Mouse (Mus musculus): Measurements from ENCODE around the gene Lin7c. TPM values are rescaled to one million over a fixed set of nuclear protein-coding genes. Genes with fewer than 3 reads are reported as not detected.
"Not testable (repeated sequence)": the region's sequence is repeated elsewhere in the genome, so short reads cannot be mapped to it uniquely, and the experiment has no call there.

Gene Lin7c
- 100 to 1,000 TPM; 117 to 125 TPM for total RNA-seq (2021)

DNA sequence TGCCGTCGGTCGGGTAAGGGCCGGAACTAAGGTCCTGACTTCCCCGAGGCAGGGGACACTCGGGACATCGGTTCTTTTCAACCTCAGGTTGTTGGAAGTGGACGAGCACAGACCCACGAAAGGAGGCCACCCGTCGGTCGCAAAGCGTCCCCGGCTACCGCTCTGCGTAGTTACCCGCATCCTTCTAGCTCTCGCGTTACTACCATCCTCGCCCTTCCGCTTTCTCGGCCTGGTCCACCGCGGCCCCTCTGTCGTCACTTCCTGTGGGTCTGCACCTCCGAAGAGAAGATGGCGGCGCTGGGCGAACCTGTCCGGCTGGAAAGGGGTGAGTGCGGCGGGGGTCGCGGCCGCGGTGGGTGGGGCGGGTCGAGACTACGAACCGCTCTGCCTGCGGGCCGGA is at the start of gene Lin7c:
TSS of gene Lin7c (plus strand) at position 257 of the 400 bp plus-strand sequence.
- peak; percentile 92 to 93 for DNase-seq

DNA sequence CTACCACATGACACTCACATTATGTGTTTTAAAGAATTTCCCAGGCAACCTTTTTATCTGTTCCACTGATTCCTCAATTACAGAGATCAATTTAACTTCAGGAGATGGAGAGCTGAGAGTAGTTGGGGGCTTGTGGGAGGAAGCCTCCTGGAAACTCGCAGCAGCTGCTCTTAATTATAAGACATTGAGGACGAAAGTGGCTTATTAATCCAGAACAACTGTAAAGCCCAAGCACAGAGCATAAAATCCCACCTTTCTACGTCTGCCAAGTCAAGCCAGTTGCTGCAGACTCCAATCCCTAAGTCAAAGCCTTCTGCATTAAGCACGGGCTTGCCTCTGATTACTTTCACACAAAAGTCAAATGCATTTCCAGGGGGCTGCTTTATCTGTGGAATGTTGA is 44.3 kb upstream of the Lin7c start:
- no peak for DNase-seq

DNA sequence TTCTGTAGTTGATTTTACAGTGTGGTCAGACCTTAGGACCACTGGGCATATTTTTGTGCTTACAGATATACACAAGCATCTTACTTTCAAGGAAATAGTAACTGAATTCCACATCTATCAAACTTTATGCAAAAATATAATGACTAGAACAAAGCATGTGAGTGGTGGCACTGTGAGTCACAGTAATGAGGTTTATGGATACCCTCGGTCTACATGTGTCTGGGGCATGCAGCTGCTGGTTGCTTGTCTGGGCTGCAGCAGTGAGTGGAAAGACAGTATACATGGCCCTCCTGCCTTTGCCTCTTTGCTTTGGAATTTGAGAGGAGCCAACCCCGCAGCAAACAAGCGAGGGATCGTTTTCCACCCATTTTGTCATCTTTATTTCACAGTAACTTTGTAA is 42.3 kb upstream of the Lin7c start:
- DNase-seq: no peak

DNA sequence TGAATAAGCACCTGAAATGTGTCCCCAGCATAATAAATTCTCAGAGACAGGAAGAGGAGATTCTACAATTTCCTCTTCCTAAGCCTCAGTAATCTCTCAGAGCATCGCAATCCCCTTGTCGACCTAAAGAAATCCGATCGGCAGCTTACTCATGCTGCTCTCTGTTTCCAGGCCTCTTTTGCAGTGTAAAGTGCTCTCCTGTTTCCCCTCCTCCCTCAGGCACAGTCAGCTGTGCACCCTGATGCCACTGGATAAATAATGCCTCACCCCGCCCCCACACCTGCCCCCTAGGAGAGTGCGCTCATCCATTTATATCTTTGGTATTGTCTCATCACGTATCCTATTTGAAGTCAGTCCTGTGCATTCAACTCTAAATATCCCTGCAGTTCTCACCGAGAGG is 41.9 kb upstream of the Lin7c start:
- DNase-seq: no peak

DNA sequence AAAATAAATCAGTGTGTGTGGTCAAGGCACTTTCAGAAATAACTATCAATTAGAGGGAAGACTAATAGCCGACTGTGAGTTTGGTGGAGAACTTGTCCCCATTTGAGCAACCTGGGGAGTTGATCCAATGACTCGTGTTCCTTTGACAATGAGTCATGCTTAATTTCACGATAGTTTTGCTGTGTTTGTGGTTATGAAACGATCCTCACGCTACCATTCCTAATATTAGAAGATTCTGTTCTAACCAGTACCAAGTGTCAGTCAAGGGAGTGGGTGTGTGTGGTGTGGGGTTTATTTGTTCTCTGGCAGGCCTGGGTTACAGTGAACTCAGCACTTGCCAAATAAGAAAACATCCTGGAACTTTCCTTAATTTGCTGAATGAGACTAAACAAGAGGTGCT is 35.1 kb upstream of the Lin7c start:
- no peak for DNase-seq

DNA sequence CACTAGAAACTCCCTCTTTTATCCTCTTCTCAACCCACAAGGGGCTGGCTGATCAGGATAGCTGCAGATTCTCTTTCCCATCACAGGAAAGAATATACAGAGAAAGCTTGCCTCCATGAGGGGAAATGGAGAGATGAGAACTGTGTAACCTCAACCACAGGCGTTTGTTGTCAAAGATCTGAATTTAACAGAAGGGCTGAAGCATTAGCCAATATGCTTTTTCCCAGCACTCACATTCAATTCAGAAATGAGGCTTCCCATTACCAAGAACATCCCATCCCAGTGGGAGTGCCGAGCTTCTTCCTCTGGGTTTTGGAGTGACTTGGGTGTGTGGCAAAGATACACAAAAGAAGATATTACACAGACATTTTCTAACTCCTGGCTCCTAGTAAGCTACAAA is 31.0 kb upstream of the Lin7c start:
- no peak for DNase-seq

DNA sequence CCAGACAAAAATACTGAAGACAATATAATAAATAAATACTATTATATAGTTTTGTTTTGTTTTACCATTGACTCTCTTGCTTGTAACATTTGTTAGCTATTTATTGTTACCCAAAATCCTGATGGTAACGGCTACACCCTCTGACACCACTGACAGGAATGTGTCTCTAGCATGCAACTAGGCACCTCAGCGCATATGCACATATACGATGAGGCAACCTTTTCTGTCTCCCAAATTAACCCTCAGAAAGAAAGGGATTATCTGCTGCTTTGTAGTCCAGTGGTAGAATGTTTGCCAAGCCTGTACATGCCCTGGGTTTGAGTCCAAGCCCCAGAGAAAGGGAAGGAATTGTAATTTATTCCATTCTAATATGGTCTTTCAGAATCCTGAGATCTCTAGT is 29.8 kb upstream of the Lin7c start:
- no peak for DNase-seq

DNA sequence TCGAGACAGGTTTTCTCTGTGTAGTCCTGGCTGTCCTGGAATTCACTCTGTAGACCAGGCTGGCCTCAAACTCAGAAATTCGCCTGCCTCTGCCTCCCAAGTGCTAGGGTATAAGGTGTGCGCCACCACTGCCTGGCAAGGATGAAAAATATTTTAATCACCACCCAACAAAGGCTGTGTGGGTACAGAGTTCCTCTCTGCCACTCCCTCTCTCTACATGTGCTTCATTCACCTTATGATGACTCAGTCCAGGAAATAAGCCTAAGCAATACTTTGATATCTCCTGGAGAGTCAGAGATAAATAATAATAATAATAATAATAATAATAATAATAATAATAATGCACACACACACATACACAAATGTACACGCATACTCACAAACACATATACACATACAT is 11.2 kb upstream of the Lin7c start:
- not testable (repeated sequence) for DNase-seq

DNA sequence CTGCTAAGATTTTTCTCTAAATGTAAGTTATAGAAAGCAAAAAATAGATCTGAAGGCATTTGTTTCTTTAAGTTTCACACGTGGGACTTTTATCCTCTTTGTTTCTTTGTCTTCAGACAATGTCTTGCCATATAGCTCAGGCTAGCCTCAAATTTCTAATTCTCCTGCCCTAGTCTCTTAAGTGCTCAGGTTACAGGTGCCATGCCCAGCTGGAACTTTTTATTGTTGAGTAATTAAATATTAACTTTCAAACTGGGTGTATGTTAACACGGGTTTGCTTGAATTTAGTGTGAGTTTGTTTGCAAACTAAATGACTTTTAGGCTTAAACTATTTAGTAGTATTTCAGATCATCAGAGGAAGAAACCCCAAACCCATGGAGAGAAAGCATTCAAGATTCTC is 9.5 kb upstream of the Lin7c start:
- no peak for DNase-seq

DNA sequence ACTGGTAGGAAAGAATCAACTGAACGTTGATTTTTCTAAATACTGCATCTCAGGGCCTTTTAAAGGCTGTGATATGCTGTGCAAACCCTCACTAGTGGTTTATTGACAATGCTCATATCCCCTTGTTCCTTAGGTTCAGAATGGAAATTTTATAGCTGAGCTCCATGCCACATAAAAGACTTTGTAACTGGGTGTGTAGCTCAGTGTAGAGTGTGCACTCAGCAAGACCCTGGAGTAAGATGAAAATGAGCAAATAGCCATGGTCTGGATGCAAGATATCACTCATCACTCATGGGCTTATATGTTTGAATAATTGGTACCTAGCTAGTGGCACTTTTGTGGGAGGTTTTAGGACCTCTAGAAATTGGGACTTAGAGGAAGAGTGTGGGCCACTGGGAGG is 9.0 kb upstream of the Lin7c start:
- no peak for DNase-seq

DNA sequence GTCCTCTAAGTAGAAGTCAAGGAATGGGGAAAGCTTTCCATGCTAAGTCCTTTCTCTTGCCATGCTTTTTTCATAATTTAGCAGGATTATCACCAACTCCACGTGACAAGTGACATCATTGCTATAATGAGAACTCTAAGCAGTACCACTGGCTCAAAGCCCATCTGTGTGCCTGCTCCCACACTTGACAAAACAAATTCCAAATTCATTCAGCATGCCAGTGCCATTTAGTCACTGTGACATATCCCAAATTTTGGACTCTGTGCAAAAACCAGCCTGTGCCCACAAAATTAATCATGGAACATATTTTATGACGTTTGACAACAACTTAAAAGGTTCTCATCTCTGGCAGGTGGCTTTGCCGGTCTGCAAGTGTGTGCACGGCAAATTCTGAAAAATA is 6.5 kb upstream of the Lin7c start:
- peak; percentile 23 to 27 for DNase-seq

DNA sequence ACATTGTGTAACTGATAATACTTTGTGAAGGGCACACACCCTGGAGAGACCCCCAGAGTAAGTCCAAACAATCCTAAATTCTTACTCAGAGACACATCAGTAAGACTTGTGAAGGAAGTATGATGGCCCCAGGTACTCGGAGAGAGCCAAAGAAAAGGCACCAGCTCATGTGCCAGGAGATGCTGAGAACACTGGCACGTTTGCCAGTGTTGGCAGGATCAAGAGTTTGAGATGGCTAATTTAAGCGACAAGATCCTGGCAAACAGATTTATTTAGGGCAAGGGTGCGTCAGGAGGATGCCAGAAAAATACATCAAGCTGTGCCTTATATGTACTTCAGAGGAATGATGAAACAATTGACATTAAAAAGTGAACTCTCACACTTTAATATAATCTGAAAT is 6.1 kb upstream of the Lin7c start:
- no peak for DNase-seq

DNA sequence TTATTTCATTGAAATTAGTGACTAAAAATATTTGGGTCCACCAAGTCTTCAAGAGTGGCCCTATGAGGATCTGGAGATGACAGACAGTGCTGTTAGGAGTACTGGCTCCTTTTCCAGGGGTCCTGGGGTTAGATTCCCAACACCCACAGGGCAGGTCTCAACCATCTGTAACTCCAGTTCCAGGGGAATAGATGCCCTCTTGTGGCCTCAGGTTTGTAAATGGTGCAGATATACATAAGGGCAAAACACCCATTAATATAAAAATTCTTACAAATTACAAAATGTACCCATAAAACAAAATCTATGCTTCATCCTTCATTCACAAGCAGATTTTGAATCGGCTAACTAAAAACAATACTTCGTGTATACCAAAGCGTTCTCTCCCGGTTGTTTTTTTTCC is 585 bp upstream of the Lin7c start:
- DNase-seq: no peak

DNA sequence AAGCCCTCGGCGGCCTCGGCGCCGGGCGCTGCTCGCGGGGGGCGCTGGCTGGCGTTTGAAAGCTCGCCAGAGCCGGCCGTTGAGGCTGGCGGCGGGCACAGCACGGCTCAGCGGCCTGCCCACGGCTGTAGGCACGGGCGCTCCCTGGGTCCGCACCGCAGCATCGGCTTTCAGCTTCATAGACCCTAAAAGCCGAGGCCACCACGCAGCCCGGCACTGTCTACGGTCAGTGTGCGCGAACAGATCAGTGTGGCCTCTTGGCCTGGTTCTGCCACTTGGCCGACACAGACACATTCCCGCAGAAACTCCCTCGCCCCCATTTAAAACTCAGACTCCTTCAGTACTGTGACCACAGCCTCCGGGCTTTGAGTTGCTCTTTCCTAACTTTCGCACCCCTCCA is 378 bp downstream of the Lin7c start:
- DNase-seq: no peak

DNA sequence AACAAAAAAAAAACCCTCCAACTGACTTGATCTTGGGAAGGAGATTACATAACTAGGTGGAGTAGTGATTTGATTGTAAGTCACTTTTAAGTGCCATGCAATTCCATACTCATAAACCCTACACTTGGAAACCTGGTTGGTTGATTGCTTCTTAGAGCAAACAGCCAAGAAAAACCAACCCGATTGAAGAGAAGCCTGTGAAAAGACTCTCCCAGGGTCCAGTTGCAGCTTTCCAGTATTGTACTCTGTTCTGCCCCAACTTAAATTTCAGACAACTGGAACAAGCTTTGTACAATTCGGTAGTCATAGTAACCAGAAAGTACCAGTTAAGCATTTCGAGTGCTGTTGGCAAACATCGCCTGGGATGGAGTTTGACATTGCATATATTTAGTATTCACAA is 818 bp downstream of the Lin7c start:
- no peak for DNase-seq

DNA sequence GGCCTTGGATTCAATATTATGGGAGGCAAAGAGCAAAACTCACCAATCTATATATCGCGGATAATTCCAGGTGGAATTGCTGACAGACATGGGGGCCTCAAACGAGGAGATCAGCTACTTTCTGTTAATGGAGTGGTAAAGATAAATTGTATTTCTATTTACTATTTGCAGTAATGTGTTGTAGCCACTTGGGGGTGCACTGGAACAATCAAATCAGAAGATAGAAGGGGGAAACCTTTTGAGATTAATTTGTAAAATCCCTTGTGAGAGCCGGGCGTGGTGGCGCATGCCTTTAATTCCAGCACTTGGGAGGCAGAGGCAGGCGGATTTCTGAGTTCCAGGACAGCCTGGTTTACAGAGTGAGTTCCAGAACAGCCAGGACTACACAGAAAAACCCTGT is 5.7 kb downstream of the Lin7c start:
- no peak for DNase-seq

DNA sequence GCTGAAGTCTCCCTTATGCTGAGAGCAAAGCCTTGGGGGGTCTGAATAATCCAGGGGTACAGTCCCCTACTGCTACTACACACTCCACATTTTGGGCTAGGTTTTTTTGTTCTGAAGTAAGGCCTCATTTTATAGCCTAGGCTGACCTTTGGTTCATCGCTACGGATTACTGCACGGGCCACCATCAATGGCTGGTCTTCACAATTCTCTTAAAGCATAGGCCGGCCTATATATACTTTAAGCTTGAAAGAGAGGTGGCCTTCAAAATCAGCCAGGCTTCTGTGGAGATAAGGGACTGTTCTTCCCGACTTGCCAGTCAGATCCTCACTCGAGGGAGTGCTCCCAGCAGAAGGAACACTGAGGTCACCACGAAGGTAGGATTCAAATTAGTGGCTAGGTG is 12.2 kb downstream of the Lin7c start:
- no peak for DNase-seq

DNA sequence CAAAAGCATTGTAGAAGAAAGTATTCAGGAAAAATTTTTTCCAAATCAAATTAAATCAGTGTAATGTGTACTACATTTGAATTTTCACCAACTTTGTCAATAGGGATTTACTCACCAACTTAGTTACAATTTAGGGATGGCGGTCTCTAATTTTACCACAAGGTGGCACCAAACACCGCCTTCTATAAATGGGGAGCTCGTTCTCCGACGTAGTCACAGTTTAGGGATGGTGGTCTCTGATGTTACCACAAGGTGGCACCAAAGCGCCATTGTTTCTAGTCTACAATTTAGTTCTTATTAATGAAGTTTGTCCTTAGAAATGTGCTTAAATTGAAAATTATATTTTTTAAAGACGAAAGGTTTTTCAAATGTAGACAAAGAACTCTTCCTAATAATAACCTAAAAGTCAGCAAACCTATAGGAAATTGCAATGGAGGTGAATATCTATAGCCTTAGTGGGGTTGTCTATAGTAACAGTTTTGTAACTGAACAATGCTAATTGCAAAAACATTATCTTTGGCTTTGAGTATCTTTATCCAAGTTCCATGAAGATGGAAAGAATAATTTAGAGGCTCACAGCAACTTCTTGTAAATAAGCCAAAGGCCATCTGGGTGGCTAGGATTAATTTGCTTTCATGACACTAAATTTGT is 13.6 kb downstream of the Lin7c start:
- peak; percentile 80 to 86 for DNase-seq

DNA sequence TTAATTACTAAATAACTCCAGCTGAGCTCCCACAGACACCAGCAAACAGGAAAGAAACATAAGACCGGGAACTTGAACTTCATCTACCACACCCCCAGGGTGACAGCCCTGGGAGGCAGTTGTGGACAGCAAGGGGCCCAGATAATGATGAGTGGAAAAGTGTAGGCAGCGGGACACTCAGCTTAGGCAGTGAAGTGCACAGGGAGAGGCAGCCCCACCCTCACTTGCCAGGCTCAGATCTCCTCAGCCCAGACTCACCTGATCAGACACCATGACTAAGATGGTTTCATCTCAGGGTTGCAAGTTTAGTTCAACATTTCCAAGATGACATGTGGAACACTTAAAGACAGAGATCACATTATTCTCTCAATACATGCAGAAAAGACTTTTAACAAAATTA is 18.5 kb downstream of the Lin7c start:
- DNase-seq: no peak

DNA sequence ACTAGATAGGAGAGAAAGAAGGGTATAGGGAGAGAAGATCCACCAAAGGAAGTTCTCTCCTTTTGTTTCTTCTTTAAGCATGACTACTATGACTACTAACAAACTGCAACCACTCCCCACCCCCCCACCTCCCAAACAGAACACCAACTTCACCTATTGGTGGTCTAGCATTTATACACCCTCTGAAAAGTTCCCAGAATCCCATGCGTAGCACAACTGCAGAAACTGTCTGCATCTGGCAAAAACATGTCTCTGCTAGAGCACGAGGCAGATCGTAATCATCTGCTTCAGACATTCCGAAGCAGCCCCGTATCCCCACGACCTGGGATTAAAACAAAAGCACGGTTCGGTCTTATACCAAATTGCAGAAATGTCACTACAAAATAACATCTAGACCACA is 21.6 kb downstream of the Lin7c start:
- DNase-seq: no peak

DNA sequence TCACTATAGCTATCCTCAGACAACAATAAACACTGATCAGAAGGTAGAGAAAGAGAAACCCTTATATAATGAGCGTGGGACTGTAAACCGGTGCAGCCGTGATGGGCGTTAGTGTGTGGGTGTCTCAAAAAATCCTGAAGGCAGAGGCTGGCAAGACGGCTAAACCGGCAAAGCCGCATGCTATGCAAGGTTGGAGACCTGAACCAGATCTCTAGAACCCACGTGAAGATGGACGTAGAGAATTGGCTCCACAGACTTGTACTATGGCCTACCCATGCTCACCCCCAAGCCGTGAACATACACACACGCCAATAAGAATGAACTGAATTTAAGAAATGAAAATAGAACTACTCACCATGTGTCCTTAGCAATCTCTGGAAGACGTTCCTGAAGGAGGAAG is 22.1 kb downstream of the Lin7c start:
- no peak for DNase-seq

DNA sequence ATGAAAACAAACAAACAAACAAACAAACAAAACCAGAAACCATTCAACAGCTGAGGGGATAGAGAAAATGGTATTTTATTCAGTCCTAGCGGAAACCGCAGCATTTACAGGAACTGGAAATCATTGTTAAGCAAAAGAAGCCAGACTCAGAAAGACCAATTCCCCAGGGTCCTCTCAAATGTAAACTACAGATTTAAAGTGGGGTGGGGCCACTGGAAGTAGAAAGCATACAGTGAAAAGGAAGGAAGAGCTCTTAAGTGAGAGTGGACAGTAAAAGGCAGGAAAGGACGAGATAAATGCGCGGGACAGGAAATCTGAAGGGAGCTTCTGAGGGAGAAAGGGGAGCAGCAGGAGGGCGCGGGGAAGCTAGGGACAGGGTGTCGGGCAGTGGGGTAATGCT is 22.6 kb downstream of the Lin7c start:
- no peak for DNase-seq

DNA sequence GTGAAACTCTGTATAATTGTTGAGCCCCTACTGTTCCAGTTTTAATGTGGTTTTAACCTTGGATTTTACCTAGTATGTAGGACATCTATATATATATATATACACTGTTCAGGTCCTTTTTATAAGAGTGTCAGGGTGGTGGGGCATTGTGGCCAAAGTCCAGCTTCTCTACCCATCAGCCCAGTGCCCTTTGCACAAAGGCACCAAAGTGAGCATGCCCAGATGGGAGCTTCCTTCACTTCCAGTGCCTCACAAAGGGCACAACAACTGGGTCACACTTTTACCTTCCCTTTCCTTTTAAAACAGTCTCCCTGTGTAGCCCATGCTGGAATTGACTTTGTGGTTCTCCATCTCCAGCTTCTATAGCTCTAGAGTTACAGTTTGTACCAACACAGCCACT is 23.9 kb downstream of the Lin7c start:
- no peak for DNase-seq

DNA sequence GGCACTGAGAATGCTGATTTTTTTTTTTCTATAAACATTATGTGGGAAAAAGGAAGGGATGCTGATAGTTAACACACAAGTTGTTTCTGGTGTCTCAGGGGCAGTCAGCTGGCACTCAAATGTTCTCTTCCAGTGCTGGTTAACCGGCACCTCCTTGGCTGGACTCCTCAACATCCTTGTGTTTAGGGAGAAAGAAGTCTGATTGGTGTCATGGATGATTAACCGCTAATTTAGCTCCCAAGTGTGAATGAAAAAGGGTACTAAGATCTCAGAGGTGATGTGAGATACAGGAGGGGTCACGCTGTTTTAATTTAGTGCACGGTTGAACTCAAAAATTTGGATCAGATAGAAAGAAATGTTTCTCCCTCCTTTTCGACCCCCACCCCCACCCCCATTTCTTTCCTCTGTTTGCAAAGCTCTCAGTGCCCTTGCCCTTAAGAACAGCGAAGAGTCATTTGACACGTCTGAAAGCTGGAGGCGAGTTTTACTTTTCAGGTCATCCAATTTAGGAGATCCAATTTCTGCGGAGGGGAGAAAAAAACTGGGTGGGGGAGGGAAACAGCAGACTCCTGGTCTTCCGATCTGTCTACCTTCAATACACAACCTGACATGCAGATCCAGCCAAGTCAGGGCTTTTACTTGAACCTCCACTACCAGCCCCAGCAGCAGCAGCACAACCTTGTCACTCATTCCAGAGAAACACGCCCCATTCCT is 26.3 kb downstream of the Lin7c start:
- no peak for DNase-seq

Measured in layer of hippocampus, postnatal 36 days (tissue).